Mouse (Mus musculus): ENCODE results near the gene Ptx3.
A peak's percentile ranks its signal among the peaks of the same experiment; 100 is the strongest.
"Not testable (repeated sequence)": the region's sequence is repeated elsewhere in the genome, so short reads cannot be mapped to it uniquely, and the experiment has no call there.

Ptx3 gene

GRCm38 (mm10) chr3:66219655-66220191 lies at the start of gene Ptx3:
Ptx3 (plus strand) TSS chr3:66219910.
- DNase-seq: peak; percentile 10

- DNase-seq: no peak
Observed at GRCm38 (mm10) chr3:66172907-66173306, 46.8 kb upstream of the Ptx3 start.

GRCm38 (mm10) chr3:66179647-66180046 lies 40.1 kb upstream of the Ptx3 start:
- DNase-seq: no peak

GRCm38 (mm10) chr3:66193910-66194562 lies 25.7 kb upstream of the Ptx3 start:
- no peak for DNase-seq

- DNase-seq: no peak
Observed at GRCm38 (mm10) chr3:66208836-66209573, 10.7 kb upstream of the Ptx3 start.

- no peak for DNase-seq
Observed at GRCm38 (mm10) chr3:66213524-66213923, 6.2 kb upstream of the Ptx3 start.

GRCm38 (mm10) chr3:66215759-66216158 lies 4.0 kb upstream of the Ptx3 start:
- DNase-seq: no peak

- peak; percentile 53 for DNase-seq
Observed at GRCm38 (mm10) chr3:66220554-66221242, 988 bp downstream of the Ptx3 start.

GRCm38 (mm10) chr3:66221243-66221611 lies 1.5 kb downstream of the Ptx3 start:
- DNase-seq: peak; percentile 10

- no peak for DNase-seq
Observed at GRCm38 (mm10) chr3:66224931-66225537, 5.3 kb downstream of the Ptx3 start.

- not testable (repeated sequence) for DNase-seq
Observed at GRCm38 (mm10) chr3:66236234-66236871, 16.6 kb downstream of the Ptx3 start.

GRCm38 (mm10) chr3:66240476-66240875 lies 20.8 kb downstream of the Ptx3 start:
- no peak for DNase-seq

- no peak for DNase-seq
Observed at GRCm38 (mm10) chr3:66251842-66252241, 32.1 kb downstream of the Ptx3 start.

- DNase-seq: no peak
Observed at GRCm38 (mm10) chr3:66254504-66255105, 34.9 kb downstream of the Ptx3 start.

GRCm38 (mm10) chr3:66262319-66262718 lies 42.6 kb downstream of the Ptx3 start:
- no peak for DNase-seq

- DNase-seq: no peak
Observed at GRCm38 (mm10) chr3:66263270-66263669, 43.6 kb downstream of the Ptx3 start.

All from right cerebral cortex, postnatal 4 days (tissue).